14 mouse cellular contexts compared by ENCODE assay signal in genomic region chr7:49318183-49318897, GRCm38 (mm10).
DNase-seq lines count a peak whose midpoint lies in the region; ATAC-seq and TF ChIP-seq lines count a peak whose summit lies in the region.
"Had no signal": no experiment of that assay in that cellular context is flagged by ENCODE, and none has a peak within 500 bp of the region (broad histone marks: within the 10 kb centered on the region; RNA-seq: fewer than 3 reads in every experiment).

No protein-coding gene starts in this region.

- H3K9ac ChIP-seq in limb, embryonic 12.5 days (replicated peaks) = no peak overlapping the region
- no peak overlapping the region for H3K9ac ChIP-seq in limb, embryonic 15.5 days
- H3K9ac ChIP-seq: heart, embryonic 13.5 days; midbrain, embryonic 15.5 days had no signal

- no peaks in the 10 kb centered on the region for H3K9me3 ChIP-seq in limb, embryonic 12.5 days
- no peaks in the 10 kb centered on the region for H3K9me3 ChIP-seq in limb, embryonic 10.5 days (replicated peaks)
- H3K9me3 ChIP-seq in limb, embryonic 15.5 days = no peaks in the 10 kb centered on the region
- H3K9me3 ChIP-seq: heart, embryonic 13.5 days; midbrain, embryonic 15.5 days had no signal

- no peak for TF ChIP-seq CTCF in embryonic fibroblast, embryonic 13.5 days (IDR thresholded peaks at IDR 0.05; ENCODE audit: borderline replicate concordance, insufficient read depth, low read length)

- no peak overlapping the region for H3K4me3 ChIP-seq in limb, embryonic 12.5 days (replicated peaks)
- H3K4me3 ChIP-seq in limb, embryonic 10.5 days = no peak overlapping the region
- no peak overlapping the region for H3K4me3 ChIP-seq in embryonic fibroblast, embryonic 13.5 days (ENCODE audit: insufficient read depth, low read length)
- no peak overlapping the region for H3K4me3 ChIP-seq in limb, embryonic 15.5 days
- H3K4me3 ChIP-seq: heart, embryonic 13.5 days; midbrain, embryonic 15.5 days had no signal

- H3K36me3 ChIP-seq in limb, embryonic 12.5 days = no peaks in the 10 kb centered on the region
- no peaks in the 10 kb centered on the region for H3K36me3 ChIP-seq in limb, embryonic 10.5 days
- H3K36me3 ChIP-seq in limb, embryonic 15.5 days = no peaks in the 10 kb centered on the region
- H3K36me3 ChIP-seq: heart, embryonic 13.5 days; midbrain, embryonic 15.5 days had no signal

- H3K27me3 ChIP-seq in limb, embryonic 12.5 days = no peaks in the 10 kb centered on the region
- no peaks in the 10 kb centered on the region for H3K27me3 ChIP-seq in limb, embryonic 10.5 days (ENCODE audit: low read depth, poor library complexity, severe bottlenecking)
- no peaks in the 10 kb centered on the region for H3K27me3 ChIP-seq in limb, embryonic 15.5 days
- H3K27me3 ChIP-seq: heart, embryonic 13.5 days; midbrain, embryonic 15.5 days had no signal

- TF ChIP-seq POLR2A in embryonic fibroblast, embryonic 13.5 days (IDR thresholded peaks at IDR 0.05; ENCODE audit: low read depth, low read length) = no peak

- no peak for DNase-seq in limb, embryonic 10.5 days (ENCODE audit: low spot score)
- peak; percentile 56 for DNase-seq in Muller cell, postnatal 12 days (ENCODE audit: inconsistent ontology term)
- DNase-seq in thymus, postnatal 10 days (ENCODE audit: low spot score in 2 of 2) = no peak
- DNase-seq in cerebellum, adult 11-12 months = no peak
- DNase-seq: cerebellum, adult 11 months; cerebellum, postnatal 36 days; gastrocnemius, postnatal 25 days; heart, postnatal 4 days; thymus, adult 2 months had no signal

- H3K4me1 ChIP-seq in limb, embryonic 12.5 days (replicated peaks) = peaks cover 22% of the 10 kb centered on the region
- no peaks in the 10 kb centered on the region; the same call in 1 of the 2 replicates for H3K4me1 ChIP-seq in limb, embryonic 10.5 days
- peaks cover 15% of the 10 kb centered on the region for H3K4me1 ChIP-seq in embryonic fibroblast, embryonic 13.5 days (ENCODE audit: control insufficient read depth, insufficient read depth, low read length)
- peaks cover 61% of the 10 kb centered on the region for H3K4me1 ChIP-seq in limb, embryonic 15.5 days

- no peak overlapping the region for H3K4me2 ChIP-seq in limb, embryonic 12.5 days
- H3K4me2 ChIP-seq in limb, embryonic 15.5 days = no peak overlapping the region
- H3K4me2 ChIP-seq: heart, embryonic 13.5 days; midbrain, embryonic 15.5 days had no signal

- 0 out of 2 replicates have a peak overlapping the region, but pooled peaks have one; percentile 8 for H3K27ac ChIP-seq in limb, embryonic 12.5 days
- no peak overlapping the region for H3K27ac ChIP-seq in limb, embryonic 10.5 days
- peak overlapping the region; percentile 83 for H3K27ac ChIP-seq in embryonic fibroblast, embryonic 13.5 days (ENCODE audit: insufficient read depth, low read length)
- peak overlapping the region; percentile 54 for H3K27ac ChIP-seq in limb, embryonic 15.5 days
- H3K27ac ChIP-seq: heart, embryonic 13.5 days; midbrain, embryonic 15.5 days had no signal

- 70% methylated on average over 15 of the region's 15 CpGs for WGBS in limb, embryonic 12.5 days
- WGBS in limb, embryonic 10.5 days = 86% methylated on average over 15 of the region's 15 CpGs
- 45% methylated on average over 15 of the region's 15 CpGs for WGBS in limb, embryonic 15.5 days

- no peak for ATAC-seq in limb, embryonic 12.5 days (ENCODE audit: insufficient number of reproducible peaks, insufficient read depth, low FRiP score, low TSS enrichment, low read depth)
- no peak for ATAC-seq in limb, embryonic 15.5 days (ENCODE audit: insufficient number of reproducible peaks, low FRiP score, low TSS enrichment, low read depth)
- ATAC-seq: midbrain, embryonic 15.5 days had no signal
